Mouse (Mus musculus): ENCODE measurements at regions not wholly inside any gene's neighbourhood (a gene's known extent, or its start where the extent isn't known, plus 50 kb on each side); places are given as distances from the start of the nearest gene placed in this dataset.

- Histone ChIP-seq H3K4me3 (replicated peaks; ENCODE audit: low read length) (peak overlapping the region; percentile 64), H3K27me3 (replicated peaks; ENCODE audit: control insufficient read depth, insufficient read depth, low read length) (no peaks in the 10 kb centered on the region), H3K4me2 (ENCODE audit: low read length) (peak overlapping the region; percentile 58), H3K36me3 (ENCODE audit: control insufficient read depth, insufficient read depth) (no peaks in the 10 kb centered on the region), H3K9me3 (ENCODE audit: control insufficient read depth, low read length) (no peaks in the 10 kb centered on the region), H3K9ac (replicated peaks; ENCODE audit: low read depth, low read length) (peak overlapping the region; percentile 54), H3K4me1 (replicated peaks; ENCODE audit: control insufficient read depth, insufficient read depth, low read length) (peaks cover 10% of the 10 kb centered on the region), H3K27ac (ENCODE audit: low read length) (peak overlapping the region; percentile 78)
- 27% methylated on average over 5 of the region's 5 CpGs for WGBS
- ATAC-seq = peak; percentile 8
Measured at GRCm38 (mm10) chr7:58399651-58400050, 256.3 kb upstream of the Atp10a start.

DNA sequence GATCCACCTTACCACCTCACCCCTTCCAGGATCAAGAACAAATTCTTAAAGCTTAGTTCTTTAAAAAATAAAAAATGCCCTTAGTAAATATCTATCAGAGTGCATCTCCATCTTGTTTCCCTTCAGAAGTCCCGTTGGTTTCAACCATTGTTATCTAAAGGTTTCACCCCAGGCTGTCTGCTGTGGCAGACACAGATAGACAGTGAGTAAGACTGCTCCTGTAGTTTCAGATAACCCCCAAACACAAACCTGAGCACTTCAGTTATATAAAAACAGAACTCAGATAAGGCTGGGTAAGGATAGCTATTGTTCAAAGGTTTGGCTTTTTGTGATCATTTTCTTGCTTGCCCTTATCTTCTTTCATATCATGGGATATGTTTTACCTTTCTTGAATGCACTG lies 255.4 kb upstream of the Atp10a start:
- no peaks in the 10 kb centered on the region for H3K36me3 ChIP-seq (ENCODE audit: control insufficient read depth, insufficient read depth)
- H3K27me3 ChIP-seq (replicated peaks; ENCODE audit: control insufficient read depth, insufficient read depth, low read length) = no peaks in the 10 kb centered on the region
- no peak overlapping the region for H3K4me3 ChIP-seq (replicated peaks; ENCODE audit: low read length)
- H3K4me1 ChIP-seq (replicated peaks; ENCODE audit: control insufficient read depth, insufficient read depth, low read length) = peaks cover 10% of the 10 kb centered on the region
- H3K9me3 ChIP-seq (ENCODE audit: control insufficient read depth, low read length) = no peaks in the 10 kb centered on the region
- H3K9ac ChIP-seq (replicated peaks; ENCODE audit: low read depth, low read length) = no peak overlapping the region
- no peak overlapping the region for H3K4me2 ChIP-seq (ENCODE audit: low read length)
- no peak overlapping the region for H3K27ac ChIP-seq (ENCODE audit: low read length)
- WGBS = 78% methylated on average over 1 of the region's 1 CpGs
- ATAC-seq = no peak

DNA sequence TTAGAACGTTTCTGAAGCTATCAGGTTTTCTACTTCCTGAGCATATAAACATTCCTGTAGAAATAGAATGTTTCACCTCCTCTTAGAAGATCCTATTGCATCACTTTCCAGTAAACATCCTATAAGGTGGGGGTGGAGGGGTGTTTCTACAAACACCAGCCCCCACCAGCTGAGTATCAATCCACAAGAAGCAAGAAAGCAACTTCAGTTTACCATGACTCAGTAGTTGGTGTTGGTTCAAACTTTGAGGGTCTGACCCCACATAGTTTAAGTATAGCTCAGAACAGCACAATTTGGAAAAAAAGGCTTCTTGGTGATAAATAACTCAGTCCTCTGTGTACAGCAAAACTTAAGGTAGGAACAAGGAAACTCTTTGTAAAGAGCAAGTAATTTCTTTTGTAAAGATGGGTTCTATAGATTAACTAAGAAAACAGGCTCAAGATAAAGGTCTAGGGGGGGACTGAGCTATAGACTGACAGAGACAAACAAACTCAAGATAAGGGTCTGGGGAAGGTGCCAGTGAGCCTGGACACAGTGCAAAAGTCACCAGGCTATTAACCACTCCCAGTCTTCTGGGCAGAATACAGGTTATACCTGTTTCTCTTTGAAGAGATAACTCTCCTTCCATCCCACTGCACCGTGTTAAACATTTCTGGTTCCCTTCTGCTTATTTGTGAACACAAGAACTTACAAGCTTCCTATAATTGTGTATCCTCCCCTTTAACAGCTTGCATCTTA lies 218.9 kb upstream of the Atp10a start:
- WGBS = 79% methylated on average over 2 of the region's 2 CpGs
- no peaks in the 10 kb centered on the region for H3K4me1 ChIP-seq (replicated peaks; ENCODE audit: control insufficient read depth, insufficient read depth, low read length)
- ATAC-seq = no peak

DNA sequence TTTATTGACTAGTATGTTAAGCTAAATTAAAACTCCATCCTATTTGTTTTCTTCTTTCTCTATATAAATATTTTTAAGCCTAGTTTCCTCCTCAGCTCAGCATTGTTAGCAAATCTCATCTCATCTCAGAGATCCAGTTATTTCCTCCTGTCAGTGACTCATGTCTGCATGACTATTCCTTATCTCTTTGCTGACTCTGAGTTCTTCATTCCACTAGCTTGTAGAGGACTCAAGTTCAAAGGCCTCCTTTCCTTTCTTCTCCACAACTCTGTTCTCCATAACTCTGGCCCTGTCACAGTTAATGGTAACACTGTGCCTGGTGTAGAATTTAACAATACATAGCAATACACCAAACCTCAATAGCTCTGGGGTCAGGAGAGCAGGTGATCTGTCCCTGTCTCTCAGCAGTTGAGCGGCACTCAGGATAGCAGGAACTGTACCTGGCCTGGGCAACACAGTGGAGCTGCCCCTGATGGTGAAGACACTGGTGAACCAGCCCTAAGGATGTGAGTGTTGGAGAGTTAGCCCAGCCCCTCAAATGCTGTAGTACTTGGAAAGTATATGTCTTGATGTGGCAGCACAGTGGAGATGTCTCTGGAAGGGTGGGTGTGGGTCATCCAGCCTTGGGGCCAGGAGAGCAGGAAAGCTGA lies 213.3 kb upstream of the Atp10a start:
- Histone ChIP-seq H3K9ac (replicated peaks; ENCODE audit: low read depth, low read length) (no peak overlapping the region), H3K4me3 (replicated peaks; ENCODE audit: low read length) (no peak overlapping the region), H3K36me3 (ENCODE audit: control insufficient read depth, insufficient read depth) (no peaks in the 10 kb centered on the region), H3K27ac (ENCODE audit: low read length) (no peak overlapping the region), H3K4me1 (replicated peaks; ENCODE audit: control insufficient read depth, insufficient read depth, low read length) (no peaks in the 10 kb centered on the region), H3K27me3 (replicated peaks; ENCODE audit: control insufficient read depth, insufficient read depth, low read length) (no peaks in the 10 kb centered on the region), H3K9me3 (ENCODE audit: control insufficient read depth, low read length) (no peaks in the 10 kb centered on the region), H3K4me2 (ENCODE audit: low read length) (no peak overlapping the region)
- no peak for ATAC-seq
- 89% methylated on average over 1 of the region's 1 CpGs for WGBS

More for the DNA sequence above, 218.9 kb upstream of the Atp10a start:
- Histone ChIP-seq H3K9ac (replicated peaks; ENCODE audit: low read depth, low read length) (no peak overlapping the region), H3K27me3 (replicated peaks; ENCODE audit: control insufficient read depth, insufficient read depth, low read length) (no peaks in the 10 kb centered on the region), H3K27ac (ENCODE audit: low read length) (no peak overlapping the region), H3K36me3 (ENCODE audit: control insufficient read depth, insufficient read depth) (no peaks in the 10 kb centered on the region), H3K9me3 (ENCODE audit: control insufficient read depth, low read length) (no peaks in the 10 kb centered on the region), H3K4me3 (replicated peaks; ENCODE audit: low read length) (no peak overlapping the region), H3K4me2 (ENCODE audit: low read length) (no peak overlapping the region)

DNA sequence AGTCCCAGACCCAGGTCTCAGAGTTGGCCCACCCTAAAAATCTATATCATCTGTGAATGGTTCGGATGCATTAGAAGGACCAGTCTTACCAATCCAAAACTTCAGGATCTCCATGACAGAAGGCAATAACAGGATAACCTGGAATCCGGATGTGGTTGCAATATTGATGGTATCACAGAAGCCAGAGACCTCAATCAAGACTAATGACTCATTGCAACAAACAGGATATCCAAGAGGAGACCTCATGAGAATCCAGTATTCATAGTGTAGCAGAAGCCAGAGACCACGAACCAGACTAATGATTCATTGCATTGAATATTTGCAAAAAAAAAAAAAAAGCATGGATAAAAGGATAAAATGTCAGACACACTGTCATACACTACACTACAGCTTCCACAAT lies 212.7 kb upstream of the Atp10a start:
- no peaks in the 10 kb centered on the region for H3K9me3 ChIP-seq (ENCODE audit: control insufficient read depth, low read length)
- no peak overlapping the region for H3K4me2 ChIP-seq (ENCODE audit: low read length)
- no peak for ATAC-seq
- H3K4me3 ChIP-seq (replicated peaks; ENCODE audit: low read length) = no peak overlapping the region
- no peaks in the 10 kb centered on the region for H3K36me3 ChIP-seq (ENCODE audit: control insufficient read depth, insufficient read depth)
- no peak overlapping the region for H3K27ac ChIP-seq (ENCODE audit: low read length)
- H3K4me1 ChIP-seq (replicated peaks; ENCODE audit: control insufficient read depth, insufficient read depth, low read length) = no peaks in the 10 kb centered on the region
- no peak overlapping the region for H3K9ac ChIP-seq (replicated peaks; ENCODE audit: low read depth, low read length)
- WGBS = 92% methylated on average over 3 of the region's 3 CpGs
- H3K27me3 ChIP-seq (replicated peaks; ENCODE audit: control insufficient read depth, insufficient read depth, low read length) = no peaks in the 10 kb centered on the region

DNA sequence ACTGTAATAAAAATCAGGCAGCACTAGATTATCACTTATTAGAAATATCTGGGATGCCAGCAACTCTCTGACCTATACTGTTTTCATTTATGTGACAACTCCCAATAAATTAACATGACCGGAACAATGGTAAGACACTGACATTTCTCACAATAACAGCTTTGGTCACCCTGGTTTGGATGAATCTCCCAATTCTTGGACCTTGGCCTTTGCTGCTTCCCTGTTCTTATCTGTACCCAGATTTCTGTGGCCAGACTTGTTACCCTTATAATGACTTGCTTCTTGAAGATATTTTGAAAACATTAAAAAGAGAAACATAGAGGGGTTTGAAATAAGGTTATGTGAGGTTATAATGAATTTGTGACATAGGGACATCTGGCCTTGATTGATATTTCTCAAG lies 210.2 kb upstream of the Atp10a start:
- WGBS = 97% methylated on average over 1 of the region's 1 CpGs
- no peak overlapping the region for H3K9ac ChIP-seq (replicated peaks; ENCODE audit: low read depth, low read length)
- ATAC-seq = no peak
- H3K27ac ChIP-seq (ENCODE audit: low read length) = no peak overlapping the region
- no peak overlapping the region for H3K4me2 ChIP-seq (ENCODE audit: low read length)
- H3K27me3 ChIP-seq (replicated peaks; ENCODE audit: control insufficient read depth, insufficient read depth, low read length) = no peaks in the 10 kb centered on the region
- H3K4me3 ChIP-seq (replicated peaks; ENCODE audit: low read length) = no peak overlapping the region
- no peaks in the 10 kb centered on the region for H3K9me3 ChIP-seq (ENCODE audit: control insufficient read depth, low read length)
- H3K4me1 ChIP-seq (replicated peaks; ENCODE audit: control insufficient read depth, insufficient read depth, low read length) = no peaks in the 10 kb centered on the region
- H3K36me3 ChIP-seq (ENCODE audit: control insufficient read depth, insufficient read depth) = no peaks in the 10 kb centered on the region

DNA sequence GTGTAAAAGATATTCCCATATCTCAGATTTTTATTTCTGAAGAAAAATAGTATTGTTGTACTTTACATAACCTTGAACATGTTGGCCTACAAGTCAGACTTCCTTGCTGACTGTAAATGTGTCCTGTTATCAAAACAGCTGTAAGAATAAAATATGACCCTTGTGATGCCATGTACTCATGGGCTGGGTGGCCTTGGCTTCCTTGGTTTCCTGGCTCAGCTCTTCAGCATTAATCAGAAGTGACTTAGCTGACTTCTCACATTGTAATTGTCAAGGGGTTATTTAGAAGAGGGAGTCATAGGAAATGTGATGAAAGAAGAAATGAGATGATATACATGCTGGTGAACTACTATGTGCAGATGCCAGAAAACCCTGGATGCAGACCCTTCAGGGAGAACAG lies 209.7 kb upstream of the Atp10a start:
- Histone ChIP-seq H3K9me3 (ENCODE audit: control insufficient read depth, low read length) (no peaks in the 10 kb centered on the region), H3K27me3 (replicated peaks; ENCODE audit: control insufficient read depth, insufficient read depth, low read length) (no peaks in the 10 kb centered on the region), H3K9ac (replicated peaks; ENCODE audit: low read depth, low read length) (no peak overlapping the region), H3K4me3 (replicated peaks; ENCODE audit: low read length) (no peak overlapping the region), H3K4me1 (replicated peaks; ENCODE audit: control insufficient read depth, insufficient read depth, low read length) (no peaks in the 10 kb centered on the region), H3K4me2 (ENCODE audit: low read length) (no peak overlapping the region), H3K27ac (ENCODE audit: low read length) (no peak overlapping the region), H3K36me3 (ENCODE audit: control insufficient read depth, insufficient read depth) (no peaks in the 10 kb centered on the region)
- ATAC-seq = no peak

GRCm38 (mm10) chr7:58448727-58449126 lies 207.2 kb upstream of the Atp10a start:
- H3K4me1 ChIP-seq (replicated peaks; ENCODE audit: control insufficient read depth, insufficient read depth, low read length) = no peaks in the 10 kb centered on the region
- 73% methylated on average over 3 of the region's 3 CpGs for WGBS
- no peaks in the 10 kb centered on the region for H3K27me3 ChIP-seq (replicated peaks; ENCODE audit: control insufficient read depth, insufficient read depth, low read length)
- no peak overlapping the region for H3K9ac ChIP-seq (replicated peaks; ENCODE audit: low read depth, low read length)
- H3K4me3 ChIP-seq (replicated peaks; ENCODE audit: low read length) = no peak overlapping the region
- no peak overlapping the region for H3K4me2 ChIP-seq (ENCODE audit: low read length)
- H3K27ac ChIP-seq (ENCODE audit: low read length) = no peak overlapping the region
- no peak for ATAC-seq
- no peaks in the 10 kb centered on the region for H3K36me3 ChIP-seq (ENCODE audit: control insufficient read depth, insufficient read depth)
- H3K9me3 ChIP-seq (ENCODE audit: control insufficient read depth, low read length) = no peaks in the 10 kb centered on the region

DNA sequence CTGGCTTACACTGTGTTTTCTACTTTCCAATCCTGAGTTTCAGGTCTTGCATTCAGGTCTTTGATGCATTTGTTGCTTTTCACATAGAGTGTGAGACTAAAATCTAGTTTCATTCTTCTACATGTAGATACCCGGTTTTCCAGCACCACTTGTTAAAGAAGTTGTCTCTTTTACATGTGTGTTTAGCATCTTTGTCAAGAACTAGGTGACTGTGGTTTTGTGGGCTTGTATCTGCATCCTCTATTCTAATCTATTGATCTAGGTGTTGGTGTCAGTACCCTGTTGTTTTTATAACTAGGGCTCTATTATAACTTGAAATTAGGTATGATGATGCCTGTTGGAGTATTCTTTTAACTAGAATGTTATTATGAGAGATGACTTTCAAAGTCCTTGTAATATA lies 204.0 kb upstream of the Atp10a start:
- no peak for ATAC-seq
- Histone ChIP-seq H3K27me3 (replicated peaks; ENCODE audit: control insufficient read depth, insufficient read depth, low read length) (no peaks in the 10 kb centered on the region), H3K4me1 (replicated peaks; ENCODE audit: control insufficient read depth, insufficient read depth, low read length) (no peaks in the 10 kb centered on the region), H3K4me3 (replicated peaks; ENCODE audit: low read length) (no peak overlapping the region), H3K4me2 (ENCODE audit: low read length) (no peak overlapping the region), H3K9ac (replicated peaks; ENCODE audit: low read depth, low read length) (no peak overlapping the region), H3K36me3 (ENCODE audit: control insufficient read depth, insufficient read depth) (no peaks in the 10 kb centered on the region), H3K9me3 (ENCODE audit: control insufficient read depth, low read length) (no peaks in the 10 kb centered on the region), H3K27ac (ENCODE audit: low read length) (no peak overlapping the region)
- WGBS = 82% methylated on average over 1 of the region's 1 CpGs
